Mouse (Mus musculus): ENCODE measurements around the gene Eya2.

DNA sequence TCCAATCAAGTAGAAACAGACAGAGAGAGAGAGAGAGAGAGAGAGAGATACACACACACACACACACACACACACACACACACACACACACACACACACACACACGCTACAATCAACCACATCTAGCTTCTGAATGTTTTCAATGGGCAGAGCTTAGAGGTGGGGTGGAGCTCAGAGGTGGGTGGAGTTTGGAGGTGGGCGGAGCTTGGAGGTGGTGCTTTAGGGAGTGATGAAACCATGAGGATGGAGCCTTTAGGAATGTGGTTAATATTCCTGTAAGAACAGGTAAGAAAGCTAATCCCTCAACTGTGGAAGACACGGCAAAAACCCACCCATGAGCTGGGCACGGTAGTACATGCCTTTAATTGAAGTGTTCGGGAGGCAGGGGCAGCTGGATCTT lies 127.1 kb downstream of the Eya2 start:
- TF ChIP-seq CTCF (IDR thresholded peaks at IDR 0.05; ENCODE audit: low read depth, low read length) (no peak), GATA1 (IDR thresholded peaks at IDR 0.05; ENCODE audit: borderline replicate concordance, low read length) (no peak), POLR2AphosphoS5 (IDR thresholded peaks at IDR 0.05; ENCODE audit: insufficient replicate concordance, low read depth, low read length) (no peak), TAL1 (conservative IDR thresholded peaks at IDR 0.05; ENCODE audit: low read depth, low read length) (no peak), GATA2 (IDR thresholded peaks at IDR 0.05; ENCODE audit: borderline replicate concordance, low read depth, low read length) (no peak)

All from G1E (cell line).